Mouse (Mus musculus): ENCODE measurements at regions not wholly inside any gene's neighbourhood (a gene's known extent, or its start where the extent isn't known, plus 50 kb on each side); places are given as distances from the start of the nearest gene placed in this dataset.

GRCm38 (mm10) chr9:41583711-41584329 lies 422.3 kb upstream of the Ubash3b start:
- no peak for TF ChIP-seq CTCF (IDR thresholded peaks at IDR 0.05; ENCODE audit: insufficient read depth, low read depth, low read length)
- TF ChIP-seq POLR2A (IDR thresholded peaks at IDR 0.05; ENCODE audit: insufficient read depth, low read depth, low read length): no peak
